Mouse (Mus musculus) adrenal gland, postnatal 10 days (tissue): ENCODE measurements around the gene Rab3ip. TPM values are rescaled to one million over a fixed set of nuclear protein-coding genes. Genes with fewer than 3 reads are reported as not detected.

ENCODE experiments used
- DNase-seq: peaks from one replicate; pipeline ENCODE4 v3.0.0; 2021; ENCODE audit warnings: mixed read lengths
- long read RNA-seq, 2 experiments: library from polyadenylated mRNA; stranded (forward); transcript quantifications; one replicate each; pipeline ENCODE4 v2.0.0; 2021
- total RNA-seq, 2 experiments: library from RNA; stranded (reverse); gene quantifications; 2 replicates each; pipeline ENCODE4 v1.2.3; 2021

The Rab3ip gene
- 10 to 100 TPM; 41.3 to 49.3 TPM for total RNA-seq
- long read RNA-seq, experiment 1, transcript Rab3ip-203 (11 exons, 1,844 nt): major isoform, 61 of 85 reads
- long read RNA-seq, experiment 1, partial matches to known transcripts: 13 of 85 reads
- long read RNA-seq, experiment 1, other reads (novel, unspliced or antisense): 10 of 85 reads
- long read RNA-seq, experiment 2, transcript Rab3ip-203 (11 exons, 1,844 nt): major isoform, 27 of 43 reads
- long read RNA-seq, experiment 2, partial matches to known transcripts: 12 of 43 reads
- long read RNA-seq, experiment 2, other reads (novel, unspliced or antisense): 4 of 43 reads

DNA sequence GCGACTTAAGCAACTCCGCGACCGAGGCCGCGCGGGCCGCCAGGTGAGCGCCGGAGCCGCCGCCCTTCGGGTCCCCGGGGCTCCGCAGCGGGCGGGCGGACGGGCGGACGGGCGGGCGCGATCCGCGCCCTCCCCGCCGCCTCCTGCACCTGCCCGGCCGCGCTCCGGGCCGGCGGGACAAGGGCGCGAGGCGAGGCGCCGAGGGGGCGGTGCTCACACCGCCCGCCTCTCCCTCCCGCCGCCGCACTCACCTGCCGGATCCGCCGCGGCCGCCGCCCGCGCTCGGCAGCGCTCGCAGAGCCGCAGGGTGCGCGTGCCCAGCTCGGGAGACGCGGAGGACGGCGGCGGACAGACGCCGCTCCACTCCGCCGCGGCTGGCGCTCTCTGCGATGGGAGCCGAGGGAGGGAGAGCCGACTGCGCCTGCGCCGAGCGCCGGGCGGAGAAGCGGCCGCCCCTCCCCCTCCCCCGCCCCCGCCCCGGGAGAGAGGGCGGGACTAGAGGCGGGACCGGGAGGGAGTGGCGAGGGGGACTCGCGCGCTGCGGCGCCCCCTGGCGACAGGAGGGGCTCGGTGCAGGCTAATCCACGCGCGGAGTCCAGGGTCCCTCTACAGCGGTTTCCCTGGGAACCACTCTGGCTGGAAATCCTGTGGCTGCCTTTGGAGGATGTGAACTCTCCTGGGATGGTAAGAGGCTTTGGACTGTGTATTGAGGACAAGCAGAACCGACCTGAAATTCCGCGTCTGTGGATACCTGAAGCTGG, at the start of gene Rab3ip:
Rab3ip (minus strand) TSS at position 761 of the 761 bp plus-strand sequence.
- peak; percentile 96 for DNase-seq

DNA sequence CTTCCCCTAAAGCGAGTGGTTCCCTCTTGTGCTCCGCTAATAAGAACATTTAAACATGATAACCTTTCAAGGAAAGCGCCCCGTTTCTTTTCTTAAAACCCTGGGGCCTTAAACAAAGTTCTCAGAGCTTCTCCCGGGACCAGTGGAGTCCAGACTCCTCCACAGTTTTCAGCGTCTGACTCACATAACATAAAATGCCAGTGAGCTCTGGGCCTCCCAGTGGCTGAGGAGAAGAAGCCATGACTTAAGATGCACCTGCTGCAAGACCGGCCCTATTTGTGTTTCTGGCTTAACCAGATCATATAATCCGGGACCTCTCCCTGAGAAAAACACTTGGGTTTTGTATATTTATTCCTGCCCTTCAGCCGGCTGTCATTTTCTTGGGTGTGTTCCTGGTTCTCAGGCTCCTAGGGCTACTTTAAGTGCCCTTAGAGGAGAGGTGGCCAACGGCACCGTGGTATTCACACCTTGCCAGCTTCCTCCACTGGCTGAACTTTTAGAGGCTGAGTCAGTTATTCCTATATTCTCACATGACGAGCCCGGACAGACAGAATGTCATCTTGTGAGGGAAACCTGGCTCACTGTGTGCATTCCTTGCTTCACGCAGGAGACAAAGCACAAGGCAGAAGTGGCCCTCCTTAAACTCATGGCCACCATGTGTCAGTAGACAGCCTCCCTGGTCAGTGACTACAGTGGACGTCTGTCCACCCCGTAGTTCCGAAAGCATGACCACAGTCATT, 48.3 kb upstream of the Rab3ip start:
- no peak for DNase-seq

DNA sequence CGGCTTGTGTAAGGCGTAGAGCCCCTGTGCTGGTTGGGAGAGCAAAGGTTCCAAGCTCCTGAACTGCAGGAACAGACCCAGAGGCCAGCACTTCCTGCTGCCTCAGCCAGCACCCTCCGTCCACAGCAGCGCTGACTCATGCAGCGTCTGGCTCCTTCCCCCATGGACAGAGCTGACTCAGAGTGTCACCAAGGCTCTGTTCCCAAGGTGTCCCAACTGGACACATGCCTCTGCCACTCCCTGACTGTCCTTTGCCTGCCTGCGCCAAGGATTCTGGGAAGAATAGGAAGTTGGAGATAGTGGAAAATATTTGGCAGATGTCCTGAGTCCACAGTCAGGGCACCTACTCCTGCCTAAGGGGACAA, 45.6 kb upstream of the Rab3ip start:
- DNase-seq: peak; percentile 82

DNA sequence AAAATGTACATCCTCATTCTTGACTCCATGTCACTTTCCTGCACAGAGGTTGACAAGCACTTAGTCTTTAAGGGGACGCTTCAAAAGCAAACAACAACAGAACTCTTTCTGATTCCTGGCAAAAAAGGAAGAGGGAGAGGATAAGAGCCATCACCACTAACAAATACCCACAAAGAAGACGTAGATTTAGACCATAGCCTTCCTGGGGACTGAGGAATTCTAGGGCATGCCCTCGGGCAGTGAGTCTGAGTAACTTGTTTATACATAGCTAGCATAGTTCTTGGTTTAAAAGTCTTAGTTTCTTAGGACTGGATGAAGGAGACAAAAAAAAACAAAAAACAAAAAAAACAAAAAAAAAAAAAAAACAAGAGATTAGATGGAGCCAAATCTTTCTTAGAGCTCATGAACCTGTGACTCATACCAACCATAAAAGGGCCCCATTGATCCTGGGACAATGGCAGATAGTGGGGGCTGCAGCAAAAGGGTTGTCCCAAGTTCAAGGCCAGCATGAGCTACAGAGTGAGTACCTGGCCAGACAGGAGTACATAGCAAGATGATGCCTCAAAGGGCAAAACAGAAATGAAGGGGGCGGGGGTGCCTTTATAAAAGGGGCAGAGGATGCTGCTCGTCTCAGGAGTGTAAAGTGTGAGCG, 45.1 kb upstream of the Rab3ip start:
- no peak for DNase-seq

DNA sequence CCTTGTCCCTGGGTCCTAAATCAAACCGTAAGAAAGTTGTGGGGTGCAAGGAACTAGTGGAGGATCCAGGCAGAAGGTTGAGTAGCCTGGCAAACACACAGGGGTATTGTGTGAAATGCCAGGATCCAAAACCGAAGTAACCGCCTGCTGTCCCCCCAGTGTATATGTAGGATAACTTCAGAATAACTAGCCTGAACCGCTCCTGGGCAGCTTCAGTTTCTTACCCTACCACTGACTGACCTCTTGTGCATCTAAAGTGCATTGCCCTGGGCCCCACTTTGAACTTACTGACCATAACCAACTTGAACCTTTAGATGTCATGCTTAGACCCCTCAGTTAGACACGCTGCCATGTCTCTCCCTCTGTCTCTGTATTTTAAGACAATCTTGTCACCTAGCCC, 44.6 kb upstream of the Rab3ip start:
- DNase-seq: no peak

DNA sequence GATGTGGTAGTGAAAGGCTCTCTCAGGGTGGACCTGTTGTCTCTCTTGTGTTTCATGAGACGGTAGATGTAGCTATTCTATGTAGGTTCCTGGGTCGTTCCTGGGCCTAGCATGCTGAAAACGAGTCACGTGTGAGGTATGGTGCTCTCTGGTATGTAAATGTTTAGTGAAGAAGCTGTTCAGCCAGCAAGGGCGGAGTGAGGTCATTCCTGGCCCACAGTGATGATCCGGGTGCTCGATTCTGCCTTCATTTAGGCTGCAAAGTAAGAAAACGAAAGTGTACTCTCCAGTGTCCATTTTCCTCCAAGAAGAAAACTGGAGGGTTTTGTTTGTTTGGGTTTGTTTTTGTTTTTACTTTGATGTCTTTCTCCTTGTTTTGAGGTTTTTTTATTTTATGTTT, 43.4 kb upstream of the Rab3ip start:
- DNase-seq: no peak

DNA sequence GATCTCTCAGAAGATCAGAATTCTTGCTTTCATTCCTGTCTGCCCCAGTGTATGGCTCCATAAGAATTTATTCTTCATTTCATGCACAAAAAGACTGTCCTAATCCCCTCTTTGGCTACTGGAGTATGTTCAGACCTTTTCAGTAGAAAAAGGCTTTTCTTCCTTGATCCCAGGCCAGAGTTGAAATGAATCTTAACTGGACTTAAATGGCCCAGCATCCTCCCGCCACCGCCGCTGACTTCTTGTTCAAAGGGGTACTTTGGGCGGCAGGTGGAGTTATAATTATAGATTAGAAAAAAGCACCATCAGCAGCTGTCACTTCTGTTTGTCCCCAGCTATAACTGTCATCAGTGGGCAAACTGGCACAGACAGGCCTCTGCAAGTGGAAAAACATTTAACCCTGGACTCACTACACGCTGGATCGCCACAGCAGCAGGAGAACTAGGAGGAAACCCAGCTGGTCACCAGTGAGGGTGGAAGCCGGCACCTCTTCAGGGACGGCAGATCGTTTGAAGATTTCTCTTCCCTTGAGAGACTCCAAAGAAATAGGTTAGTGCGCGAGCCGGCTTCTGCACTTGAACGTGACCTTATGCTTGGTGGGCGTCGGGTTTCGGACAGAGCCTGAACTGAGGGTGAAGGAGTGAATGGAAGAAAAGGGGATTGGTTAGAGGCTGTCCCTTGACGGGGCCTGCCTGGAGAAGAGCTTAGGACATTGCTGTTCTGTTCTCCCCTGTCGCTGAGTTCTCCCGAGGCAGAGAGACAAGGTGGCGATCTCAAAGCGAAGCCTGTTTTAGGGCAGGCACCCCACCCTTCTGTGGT, 35.9 kb upstream of the Rab3ip start, which contains the start of gene Best3:
Best3 (plus strand) TSS at position 51 of the 819 bp plus-strand sequence.
- no peak for DNase-seq

DNA sequence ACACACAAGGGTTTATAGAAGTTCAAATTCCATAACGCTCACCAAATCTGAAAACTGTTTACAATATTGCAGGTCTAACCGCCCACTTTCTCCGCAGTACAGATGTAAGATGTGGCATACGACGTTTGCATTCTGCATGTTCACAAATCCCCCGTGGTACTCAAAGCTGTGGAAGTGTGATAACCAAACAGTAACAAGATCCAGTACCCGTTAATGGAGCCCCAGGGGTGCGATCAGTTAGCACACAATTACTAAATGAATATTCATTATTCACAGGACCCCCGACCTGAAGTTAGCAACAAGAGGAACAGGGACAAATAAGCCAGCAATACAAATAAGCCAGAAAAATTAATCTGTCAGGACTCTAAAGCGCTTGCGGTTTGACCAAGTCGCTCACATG, 34.3 kb upstream of the Rab3ip start:
- DNase-seq: no peak

DNA sequence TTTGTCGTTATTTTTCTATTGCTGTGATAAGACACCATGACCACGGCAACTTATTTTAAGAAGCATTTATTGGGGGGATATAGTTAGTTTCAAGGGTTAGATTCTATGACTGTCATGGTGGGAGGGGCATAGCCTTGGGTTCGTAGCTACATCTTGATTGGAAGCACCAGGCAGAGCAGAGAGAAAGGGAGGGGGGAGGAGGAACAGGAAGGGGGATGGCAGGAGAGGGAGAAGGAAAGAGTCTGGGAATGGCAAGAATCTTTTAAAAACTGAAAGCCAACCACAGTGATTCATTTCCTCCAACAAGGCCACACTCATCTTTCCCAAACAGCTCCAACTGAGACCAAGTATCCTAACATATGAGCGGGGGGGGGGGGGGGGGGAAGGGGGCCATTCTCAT, 32.0 kb upstream of the Rab3ip start:
- no peak for DNase-seq

DNA sequence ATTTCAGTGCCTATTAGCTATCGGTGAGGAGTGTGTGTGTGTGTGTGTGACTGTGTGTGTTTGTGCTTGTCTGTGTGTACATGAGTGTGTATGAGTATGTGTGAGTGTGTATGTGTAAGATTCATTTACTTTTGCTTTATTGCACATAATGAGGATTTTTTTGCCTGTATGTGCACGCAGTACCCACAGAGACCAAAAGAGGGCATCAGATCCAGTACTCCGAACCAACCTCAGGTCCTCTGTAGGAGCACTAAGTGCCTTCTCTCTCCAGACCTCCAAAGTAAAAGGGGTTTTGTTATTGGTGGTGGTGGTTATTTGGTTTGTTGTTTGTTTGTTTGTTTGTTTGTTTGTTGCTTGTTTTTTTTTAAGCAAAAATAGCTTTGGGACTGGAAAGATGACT, 30.3 kb upstream of the Rab3ip start:
- DNase-seq: peak; percentile 56

DNA sequence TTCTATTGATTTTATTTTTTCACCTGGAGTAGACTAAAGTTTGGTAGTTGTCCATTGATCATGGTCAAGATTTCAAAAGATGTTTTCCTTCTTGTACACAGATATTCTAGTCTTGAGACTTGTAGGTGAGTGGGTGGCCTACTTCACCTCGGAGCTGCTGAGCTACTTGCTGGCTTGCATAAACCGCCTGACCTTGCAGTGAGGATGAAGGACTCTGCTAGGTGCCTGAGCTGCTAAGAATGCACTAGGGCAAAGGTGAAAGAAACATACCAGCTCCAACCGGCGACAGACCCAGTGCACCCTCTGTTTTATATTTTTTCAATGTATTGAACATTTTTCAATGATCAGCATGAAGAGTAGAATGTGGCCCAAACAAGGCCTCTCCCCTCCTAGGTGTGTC, 29.7 kb upstream of the Rab3ip start:
- DNase-seq: no peak

DNA sequence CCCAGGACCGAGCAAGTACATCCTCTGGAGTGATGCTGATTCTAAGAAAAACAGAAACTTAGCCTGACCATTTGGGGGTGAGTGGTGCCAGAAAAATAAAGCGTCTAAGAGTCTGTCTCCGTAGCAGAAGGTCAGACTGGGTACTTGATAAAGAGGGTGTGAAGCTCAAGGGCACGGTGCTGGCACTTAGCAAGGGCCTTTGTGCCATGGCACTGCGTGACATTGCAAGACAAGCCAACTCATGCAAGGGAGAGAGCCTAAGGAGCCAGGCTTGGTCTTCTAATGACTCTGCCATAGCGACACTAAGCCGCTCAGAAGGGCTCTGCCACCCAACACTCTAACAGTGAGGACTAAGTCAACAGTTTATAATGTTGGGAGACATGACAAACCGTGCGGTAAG, 28.3 kb upstream of the Rab3ip start:
- peak; percentile 53 for DNase-seq

DNA sequence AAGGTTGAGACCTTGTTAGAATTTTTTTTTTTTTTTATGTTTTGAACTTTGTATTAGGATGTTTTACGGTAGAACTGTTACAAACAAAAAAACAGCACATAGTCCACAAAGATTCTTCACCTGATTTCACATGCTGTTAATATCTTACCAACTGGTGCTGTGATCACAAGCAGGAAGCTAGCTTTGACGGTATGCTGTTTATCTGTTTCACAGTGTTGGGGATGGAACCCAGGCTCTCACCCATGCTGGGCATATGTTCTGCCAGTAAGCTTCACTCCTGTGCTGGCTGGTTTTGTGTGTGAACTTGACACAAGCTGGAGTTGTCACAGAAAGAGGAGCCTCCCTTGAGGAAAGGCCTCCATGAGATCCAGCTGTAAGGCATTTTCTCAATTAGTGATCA, 27.3 kb upstream of the Rab3ip start:
- DNase-seq: no peak

DNA sequence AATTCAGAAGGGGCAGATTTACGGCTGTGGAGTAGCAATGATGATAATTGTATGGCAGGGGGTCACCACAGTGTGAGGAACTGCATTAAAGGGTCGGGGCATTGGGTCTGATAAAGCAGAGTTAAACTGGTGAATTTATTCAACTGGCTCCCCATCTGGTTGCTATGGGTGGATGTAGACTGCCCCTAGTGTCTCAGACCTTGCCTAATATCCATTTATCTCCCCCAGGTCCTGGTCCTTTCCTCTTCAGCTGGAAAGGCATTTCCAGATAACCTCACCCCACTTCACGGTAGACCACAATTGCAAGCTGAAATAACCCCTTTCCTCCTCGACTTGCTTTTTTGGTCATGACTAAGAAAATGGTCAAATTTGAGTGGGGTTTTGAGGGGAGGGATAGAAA, 26.9 kb upstream of the Rab3ip start:
- no peak for DNase-seq

DNA sequence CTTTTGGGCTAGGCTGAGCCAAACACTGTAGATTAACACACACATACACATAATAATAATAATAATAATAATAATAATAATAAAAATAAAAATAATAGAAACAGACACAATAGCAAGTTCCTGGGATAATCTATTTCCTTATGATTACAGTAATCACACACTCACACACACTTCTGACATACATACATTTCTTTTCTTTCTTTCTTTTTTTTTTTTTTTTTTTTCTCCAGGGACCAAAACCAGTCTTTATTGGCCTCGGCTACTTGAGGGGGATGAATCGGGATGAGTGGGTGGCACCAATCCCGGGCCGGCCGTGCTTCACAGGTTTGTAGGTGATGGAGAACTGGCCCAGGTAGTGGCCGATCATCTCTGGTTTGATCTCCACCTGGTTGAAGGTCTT, 21.9 kb upstream of the Rab3ip start, which contains the start of gene Gm10271:
Gm10271 (minus strand) TSS at position 101 of the 400 bp plus-strand sequence.
- no peak for DNase-seq

DNA sequence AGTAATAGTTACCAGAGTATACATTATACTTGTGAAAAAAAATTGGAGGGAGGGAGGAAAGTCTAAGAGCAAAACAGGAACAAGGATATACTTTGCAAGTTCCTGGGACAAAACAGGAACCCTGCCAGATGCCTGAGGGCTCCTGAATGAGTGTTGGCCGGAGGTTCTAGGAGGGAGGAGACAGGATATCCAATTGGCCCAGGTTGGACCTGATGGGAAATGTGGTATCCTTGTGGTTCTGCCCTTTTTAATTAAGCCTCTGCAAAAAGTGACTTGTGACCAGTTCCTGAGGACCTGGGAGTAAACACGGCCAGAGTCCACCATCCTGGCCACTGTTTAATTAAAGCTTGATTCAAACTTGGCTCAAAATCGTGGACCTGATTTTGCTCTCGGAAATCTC, 18.2 kb upstream of the Rab3ip start:
- DNase-seq: no peak

DNA sequence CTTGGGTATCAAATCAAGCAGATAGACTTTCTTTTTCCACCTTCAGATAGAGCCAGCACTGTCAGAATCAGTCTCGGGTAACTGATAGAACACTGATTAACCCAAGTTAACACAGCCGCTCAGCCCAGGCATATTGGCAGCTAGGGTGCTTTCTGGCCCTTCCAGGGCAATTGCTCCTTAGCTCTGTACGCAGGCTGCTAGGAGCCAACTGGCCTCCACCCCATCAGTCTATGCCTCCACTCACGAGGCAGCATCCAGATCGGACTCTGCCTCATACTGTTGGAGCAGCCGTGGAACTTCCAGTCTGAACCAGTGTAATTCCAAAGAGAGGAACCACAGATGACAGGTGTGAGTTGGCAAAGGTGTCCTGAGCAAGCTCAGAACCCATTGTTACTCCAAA, 15.5 kb upstream of the Rab3ip start:
- no peak for DNase-seq

DNA sequence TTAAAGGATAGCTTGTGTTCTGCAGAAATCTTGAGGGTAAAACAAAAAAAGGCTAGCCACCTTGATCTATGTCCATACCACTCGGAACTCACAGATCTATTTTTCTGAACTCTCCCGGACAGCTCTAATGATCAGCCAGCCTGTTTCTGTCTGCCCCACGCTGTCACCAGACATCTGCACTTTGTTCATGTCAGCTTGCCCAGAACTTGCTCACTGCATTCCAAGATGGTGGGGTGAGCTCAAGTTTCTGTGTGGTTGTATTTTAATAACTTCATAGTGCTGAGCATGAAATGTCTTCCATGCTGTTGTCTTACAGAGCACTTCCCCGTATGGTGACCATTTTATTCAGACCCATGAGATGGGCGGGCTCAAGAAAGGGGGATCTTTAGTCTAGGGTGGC, 14.7 kb upstream of the Rab3ip start:
- DNase-seq: no peak

DNA sequence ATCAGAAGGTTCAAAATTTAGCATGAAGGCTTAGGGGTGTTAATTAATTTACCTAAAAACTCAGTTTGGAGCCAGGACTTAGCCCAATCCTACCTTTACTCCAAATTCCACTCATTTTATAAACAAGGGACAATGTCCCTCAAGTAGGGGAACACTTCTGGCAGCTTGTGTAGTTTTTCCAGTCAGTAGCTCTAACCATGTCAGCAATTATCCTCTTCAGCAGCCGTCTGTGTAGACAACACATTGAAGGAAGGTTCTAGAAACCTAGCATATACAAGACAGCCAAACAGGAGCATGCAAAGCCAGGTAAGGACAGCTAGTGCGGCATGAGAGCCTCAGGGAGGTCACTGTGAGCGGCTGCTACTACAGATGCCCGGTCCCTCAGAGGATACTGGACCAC, 14.0 kb upstream of the Rab3ip start:
- no peak for DNase-seq

DNA sequence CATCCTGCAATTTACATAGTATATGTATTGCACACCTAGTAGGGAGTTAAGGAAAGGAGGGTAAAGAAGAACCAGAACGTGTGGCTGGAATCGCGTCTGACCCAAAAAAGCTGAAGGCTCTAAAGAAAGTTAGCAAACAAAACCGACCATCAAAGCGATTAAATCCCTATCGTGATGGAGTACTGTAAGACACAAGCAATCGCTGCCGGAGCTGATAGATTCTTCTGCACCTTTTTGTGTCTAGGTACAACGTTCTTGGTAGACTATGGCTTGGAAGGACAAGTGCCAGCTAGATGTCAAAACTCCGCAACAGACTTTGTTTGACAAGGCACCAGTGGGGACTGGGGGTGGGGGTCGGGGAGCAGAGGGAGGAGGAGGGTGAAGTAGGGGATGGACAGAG, 13.5 kb upstream of the Rab3ip start:
- no peak for DNase-seq

DNA sequence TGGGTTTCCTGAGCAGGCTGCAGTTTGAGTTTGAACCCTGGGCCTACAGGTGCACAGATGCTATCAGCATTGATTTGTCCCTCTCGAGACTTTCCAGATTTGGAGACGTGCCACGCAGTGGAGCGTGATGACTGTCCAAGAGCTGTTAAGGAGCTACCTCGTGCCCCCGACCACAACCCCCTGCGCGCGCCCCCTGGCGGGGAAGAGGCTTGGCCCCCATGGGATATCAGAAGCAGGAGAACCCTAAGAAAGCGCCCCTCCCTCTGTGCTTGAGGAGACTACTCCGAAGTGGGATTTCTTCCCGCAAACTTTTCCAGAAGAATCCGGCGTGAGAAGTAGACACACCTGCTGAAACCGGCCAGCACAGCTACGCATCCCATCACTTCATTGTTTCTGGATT, 12.2 kb upstream of the Rab3ip start:
- no peak for DNase-seq

DNA sequence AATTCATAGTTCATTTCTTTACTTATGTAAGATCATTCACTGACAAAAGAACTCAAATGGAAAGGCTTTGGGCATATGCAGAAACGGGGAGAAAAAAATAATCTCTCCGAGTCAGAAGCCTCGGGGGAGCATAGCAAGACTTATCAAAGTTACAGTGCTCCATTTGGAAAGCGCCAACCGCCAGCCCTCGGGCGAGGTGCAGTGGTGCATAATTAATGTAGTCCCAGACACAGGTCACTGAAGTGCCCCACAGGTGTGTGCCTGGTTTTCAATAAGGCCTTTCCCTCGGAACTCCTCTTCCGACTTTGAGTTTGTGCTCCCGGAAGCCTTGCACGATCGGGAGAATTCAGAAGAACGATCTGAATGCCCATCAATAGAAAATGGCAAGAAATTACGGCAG, 11.6 kb upstream of the Rab3ip start:
- DNase-seq: no peak
